Mouse (Mus musculus) urinary bladder, postnatal 0 days (tissue): ENCODE measurements around the gene Ccs. TPM values are rescaled to one million over a fixed set of nuclear protein-coding genes. Genes with fewer than 3 reads are reported as not detected.

Experiments used
- polyA plus RNA-seq: library from polyadenylated mRNA; unstranded; fragments of >200 nt; fragmentation: Nextera tagmentation; extraction: Ambion mirVana; gene quantifications from 2 replicates; pipeline ENCODE4 v1.2.1, GENCODE M21; 2015

Gene Ccs
- polyA plus RNA-seq = 45.7 and 45.9 TPM in 2 replicates

DNA sequence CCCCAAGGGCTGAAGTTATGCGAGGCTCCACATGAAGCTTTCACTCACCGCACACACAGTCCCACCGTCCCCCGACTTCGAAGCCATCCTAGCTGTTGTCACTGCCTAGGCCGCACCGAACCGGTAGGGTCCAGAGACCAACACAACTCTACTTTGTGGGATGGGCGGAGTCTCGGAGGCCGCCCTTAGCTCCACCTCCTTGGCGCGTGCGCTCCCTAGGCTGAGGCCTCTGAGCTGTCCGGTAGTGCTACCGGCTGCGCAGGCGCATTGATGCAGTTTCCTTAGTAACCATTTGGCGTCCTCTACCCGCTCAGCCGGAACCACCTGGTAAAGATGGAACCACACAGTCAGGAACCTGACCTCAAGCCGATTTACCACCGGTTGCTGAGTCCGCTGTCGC lies at the start of gene Ccs, which contains the start of gene Ccdc87:
Ccs (minus strand) TSS at position 184 of the 400 bp plus-strand sequence.
Ccdc87 (plus strand) TSS at position 218 of the 400 bp plus-strand sequence.

DNA sequence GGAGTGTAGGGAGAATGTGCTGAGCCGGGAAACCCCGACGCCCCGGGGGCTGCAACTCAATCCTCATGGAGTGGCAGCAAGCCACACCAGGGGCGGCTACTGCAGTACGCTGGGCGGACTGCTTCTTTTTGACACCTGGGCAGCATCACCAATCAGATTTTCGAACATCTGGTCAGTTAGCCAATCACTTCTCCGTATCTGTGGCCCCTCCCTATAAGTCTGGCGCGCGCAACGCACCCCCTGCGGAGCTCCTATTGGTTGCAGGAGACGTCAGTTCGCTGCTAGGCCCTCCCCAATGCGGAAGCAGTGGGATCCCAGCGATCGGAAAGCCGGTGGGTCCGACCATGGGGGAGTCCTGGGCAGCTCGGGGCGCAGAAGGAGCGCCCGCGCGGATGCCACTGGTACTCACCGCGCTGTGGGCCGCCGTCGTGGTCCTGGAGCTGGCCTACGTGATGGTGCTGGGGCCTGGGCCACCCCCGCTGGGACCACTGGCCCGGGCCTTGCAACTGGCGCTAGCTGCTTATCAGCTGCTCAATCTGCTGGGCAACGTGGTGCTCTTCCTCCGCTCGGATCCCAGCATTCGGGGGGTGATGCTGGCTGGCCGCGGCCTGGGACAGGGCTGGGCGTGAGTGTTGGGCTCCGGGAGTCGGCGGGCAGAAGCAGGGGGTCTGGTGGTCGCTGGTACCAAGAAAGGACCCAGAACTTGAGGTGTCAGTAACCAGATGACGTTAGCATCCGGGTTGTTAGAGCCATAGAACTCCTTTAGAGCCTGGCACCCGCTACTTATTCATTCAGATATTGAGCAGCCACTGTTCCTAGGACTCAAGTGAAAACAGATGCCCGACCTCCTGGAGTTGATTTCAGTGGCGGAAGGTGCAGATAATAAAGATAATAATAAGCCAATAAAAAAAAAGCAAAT lies 39.5 kb upstream of the Ccs start, which contains the start of gene Zdhhc24:
Zdhhc24 (plus strand) TSS at position 264 of the 919 bp plus-strand sequence.

DNA sequence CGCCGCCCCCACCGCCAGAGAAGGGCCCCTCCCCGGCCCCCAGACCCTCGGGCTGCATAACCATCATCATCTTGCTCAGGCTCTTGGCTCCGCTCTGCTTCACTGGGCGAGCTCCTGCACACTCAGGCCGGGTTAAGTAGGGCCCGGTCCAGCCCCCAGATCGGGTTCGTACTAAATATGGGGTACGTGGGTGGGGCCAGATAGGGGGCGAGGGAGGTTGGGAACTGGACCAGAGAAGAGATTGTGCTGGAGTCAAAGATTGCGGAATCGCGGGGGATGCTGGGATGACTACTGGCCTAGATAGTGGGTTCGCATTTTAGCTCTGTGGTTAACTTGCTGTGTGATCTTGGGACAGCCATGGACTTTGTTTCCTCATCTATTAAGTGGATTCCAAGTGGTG lies 38.7 kb upstream of the Ccs start, which contains the start of gene Actn3:
Actn3 (minus strand) TSS at position 125 of the 400 bp plus-strand sequence.

DNA sequence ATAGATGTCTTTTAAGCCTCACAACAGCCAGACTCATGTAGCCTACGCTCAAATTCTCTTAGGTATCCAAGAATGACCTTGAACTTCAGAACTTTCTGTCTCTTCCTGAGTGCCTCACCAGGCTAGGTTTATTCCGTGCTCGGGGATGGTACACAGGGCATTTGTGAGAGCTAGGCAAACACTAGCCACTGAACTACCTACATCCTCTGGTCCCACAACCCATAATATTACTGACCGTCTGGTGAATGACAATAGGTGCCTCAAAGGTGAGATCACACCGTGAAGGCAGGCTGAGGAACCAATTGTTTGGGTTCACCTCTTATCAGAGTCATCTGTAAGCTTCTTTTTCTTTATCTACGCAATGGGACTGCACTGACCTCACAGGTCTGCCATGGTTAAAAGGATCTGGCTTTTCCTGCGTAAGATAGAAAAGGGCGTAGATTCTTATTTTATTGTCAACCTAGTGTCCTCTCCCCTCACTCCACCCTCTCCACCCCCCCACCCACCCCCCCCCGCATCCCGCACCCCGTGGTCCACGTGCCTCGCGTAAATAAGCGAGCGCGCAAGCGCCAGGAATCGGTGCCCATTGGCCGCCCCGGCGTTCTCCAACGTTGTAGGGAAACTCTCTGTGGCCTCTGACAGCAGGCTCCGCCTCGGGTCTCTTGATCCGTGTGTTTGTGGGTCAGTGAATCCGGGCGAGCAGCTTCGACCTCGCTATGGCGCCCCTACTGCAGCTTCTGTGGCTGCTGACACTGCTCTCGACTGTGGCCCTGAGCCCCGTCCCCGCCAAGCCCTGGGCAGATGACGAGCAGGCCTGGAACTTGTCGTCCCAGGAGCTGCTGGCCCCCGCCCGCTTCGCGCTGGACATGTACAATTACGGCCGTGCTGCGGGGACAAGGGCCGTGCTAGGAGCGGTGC lies 15.7 kb upstream of the Ccs start, which contains the start of gene Ctsf:
Ctsf (plus strand) TSS at position 579 of the 918 bp plus-strand sequence.

DNA sequence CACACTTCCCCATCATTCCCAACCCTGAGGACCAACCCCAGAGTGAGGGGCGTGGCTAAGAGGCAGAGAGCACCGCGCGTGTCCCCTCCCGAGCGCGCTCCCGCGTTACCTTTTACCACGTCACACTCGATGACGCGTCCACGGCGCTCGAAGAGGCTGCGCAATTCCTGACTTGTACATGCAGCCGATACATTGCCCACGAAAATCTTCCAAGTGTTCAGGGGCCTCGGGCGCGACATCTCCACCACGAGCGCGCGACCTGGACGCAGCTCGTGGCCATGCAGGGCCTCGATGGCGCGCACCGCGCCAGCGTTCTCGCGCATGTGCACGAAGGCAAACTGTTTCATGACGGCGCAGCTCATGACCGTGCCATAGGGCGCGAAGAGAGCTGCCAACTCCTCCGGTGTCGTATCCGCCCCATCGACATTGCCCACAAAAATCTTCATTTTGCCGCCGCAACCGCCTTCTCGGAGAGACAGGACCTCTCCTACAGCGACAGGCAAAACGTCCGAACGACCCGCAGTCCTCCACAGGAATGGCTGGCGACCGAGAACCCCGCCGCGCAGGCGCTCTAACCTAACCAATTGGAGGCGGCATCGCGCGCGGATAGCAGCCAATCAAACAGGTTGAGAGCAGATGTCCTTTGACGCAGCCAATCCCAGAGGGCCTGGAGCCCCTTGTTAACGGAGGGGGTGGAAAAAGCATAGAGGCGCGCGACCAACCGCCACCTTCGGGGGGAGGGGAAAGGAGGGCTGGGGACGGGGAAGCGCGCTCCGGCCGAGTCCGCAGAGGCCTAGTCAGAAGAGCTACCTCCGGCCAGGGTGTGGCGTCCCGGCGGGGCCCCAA lies 27.8 kb downstream of the Ccs start, which contains the start of the genes Gm21992 and Rbm14:
Gm21992 (minus strand) TSS at position 550 of the 846 bp plus-strand sequence.
Rbm14 (minus strand) TSS at position 572 of the 846 bp plus-strand sequence.

DNA sequence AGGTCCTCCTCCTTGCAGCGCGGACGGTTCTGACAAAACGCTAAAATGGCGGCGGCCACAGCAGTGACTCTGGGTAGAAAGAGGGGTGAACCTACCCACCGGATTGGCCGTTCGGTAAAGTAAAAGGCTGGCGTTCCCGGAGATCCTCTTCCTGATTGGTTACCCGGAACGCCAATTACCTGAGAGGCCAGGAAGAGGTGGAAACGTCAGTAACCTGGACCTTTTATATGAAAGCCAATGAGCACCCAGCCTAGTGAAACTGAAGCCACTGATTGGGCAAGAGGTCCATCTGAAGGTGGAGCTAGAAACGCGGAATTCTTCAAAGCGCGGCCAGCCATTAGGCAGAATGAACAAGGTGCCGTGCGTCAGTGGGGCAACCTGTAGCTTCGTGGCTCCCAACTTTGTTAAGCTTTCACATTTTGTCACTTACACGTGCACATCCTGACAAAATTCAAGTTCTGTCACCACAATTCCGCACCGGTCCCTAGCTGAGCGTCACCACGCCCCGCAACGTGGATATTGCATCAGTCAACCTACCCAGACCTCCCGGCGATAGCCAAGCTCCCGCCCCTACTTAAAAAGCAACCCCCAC lies 45.2 kb downstream of the Ccs start, which contains the start of gene Rbm4:
Rbm4 (minus strand) TSS at position 71 of the 592 bp plus-strand sequence.

Other genes with a start within 250 kb of the Ccs start
- 1.5 and 1.7 TPM in 2 replicates for gene Lrfn4, start 223.7 kb downstream of the Ccs start, polyA plus RNA-seq
- gene Rce1, start 213.7 kb downstream of the Ccs start, polyA plus RNA-seq = 35.6 and 38.2 TPM in 2 replicates
- gene Gm960, start 140.7 kb downstream of the Ccs start, polyA plus RNA-seq = 1.2 and 1.6 TPM in 2 replicates
- 0.84 and 0.91 TPM in 2 replicates for gene Sptbn2, start 128.2 kb downstream of the Ccs start, polyA plus RNA-seq
- gene Rbm4b, start 82.8 kb downstream of the Ccs start, polyA plus RNA-seq = 19.3 and 20.2 TPM in 2 replicates
- gene Rbm4, start 45.4 kb downstream of the Ccs start, polyA plus RNA-seq = 17.1 and 20.8 TPM in 2 replicates
- 14.5 and 15.7 TPM in 2 replicates for gene Gm21992, start 27.7 kb downstream of the Ccs start, polyA plus RNA-seq
- gene Rbm14, start 27.7 kb downstream of the Ccs start, polyA plus RNA-seq = 24.3 and 30.8 TPM in 2 replicates
- gene Ccdc87, start within 50 bp of the Ccs start, polyA plus RNA-seq = 0.04 TPM in 1 of 2 replicates, not detected in the other
- 46.6 and 51.4 TPM in 2 replicates for gene Ctsf, start 15.8 kb upstream of the Ccs start, polyA plus RNA-seq
- gene Actn3, start 38.6 kb upstream of the Ccs start, polyA plus RNA-seq = 2.0 and 2.5 TPM in 2 replicates
- gene Zdhhc24, start 39.3 kb upstream of the Ccs start, polyA plus RNA-seq = 7.5 and 8.5 TPM in 2 replicates
- gene Bbs1, start 67.3 kb upstream of the Ccs start, polyA plus RNA-seq = 1.3 TPM in 2 replicates
- 59.2 and 62.6 TPM in 2 replicates for gene Dpp3, start 89.0 kb upstream of the Ccs start, polyA plus RNA-seq
- 0.85 and 1.1 TPM in 2 replicates for gene Peli3, start 103.8 kb upstream of the Ccs start, polyA plus RNA-seq
- gene Mrpl11, start 122.8 kb upstream of the Ccs start, polyA plus RNA-seq = 70.0 and 78.0 TPM in 2 replicates
- 0.47 and 0.60 TPM in 2 replicates for gene Npas4, start 151.0 kb upstream of the Ccs start, polyA plus RNA-seq
- 1.9 and 2.1 TPM in 2 replicates for gene Slc29a2, start 184.5 kb upstream of the Ccs start, polyA plus RNA-seq
- gene B4gat1, start 199.5 kb upstream of the Ccs start, polyA plus RNA-seq = 26.6 and 28.5 TPM in 2 replicates
- 0.24 and 0.34 TPM in 2 replicates for gene AC124502.3, start 199.6 kb upstream of the Ccs start, polyA plus RNA-seq
- 26.0 and 29.3 TPM in 2 replicates for gene Brms1, start 202.0 kb upstream of the Ccs start, polyA plus RNA-seq
- 6.4 and 7.8 TPM in 2 replicates for gene Rin1, start 211.1 kb upstream of the Ccs start, polyA plus RNA-seq
- 89.9 and 99.5 TPM in 2 replicates for gene Cd248, start 228.7 kb upstream of the Ccs start, polyA plus RNA-seq
- gene Tmem151a, start 246.2 kb upstream of the Ccs start, polyA plus RNA-seq = 6.8 and 7.9 TPM in 2 replicates
- gene Yif1a, start 249.2 kb upstream of the Ccs start, polyA plus RNA-seq = 161 and 162 TPM in 2 replicates